Mouse (Mus musculus) heart, adult 11 months (tissue): ENCODE measurements around the gene Grik1.

Experiments used
- DNase-seq: peaks from one replicate; pipeline ENCODE4 v3.0.0; 2022

The Grik1 gene

GRCm38 (mm10) chr16:88290132-88290772, at the start of gene Grik1:
TSS of gene Grik1 (minus strand) at chr16:88290265.
- no peak for DNase-seq

- no peak for DNase-seq
These were observed 4.1 kb upstream of the Grik1 start for GRCm38 (mm10) chr16:88294209-88294608.

GRCm38 (mm10) chr16:88289421-88290081, 514 bp downstream of the Grik1 start:
- no peak for DNase-seq

- no peak for DNase-seq
These were observed 31.7 kb downstream of the Grik1 start for GRCm38 (mm10) chr16:88258407-88258806.

- no peak for DNase-seq
These were observed 33.0 kb downstream of the Grik1 start for GRCm38 (mm10) chr16:88257072-88257471.

- DNase-seq, result no peak
These were observed 34.0 kb downstream of the Grik1 start for GRCm38 (mm10) chr16:88256101-88256500.

GRCm38 (mm10) chr16:88252676-88253075, 37.4 kb downstream of the Grik1 start:
- no peak for DNase-seq

GRCm38 (mm10) chr16:88251049-88251448, 39.0 kb downstream of the Grik1 start:
- DNase-seq, result no peak

GRCm38 (mm10) chr16:88249825-88250224, 40.2 kb downstream of the Grik1 start:
- DNase-seq, result peak; percentile 44

- peak; percentile 69 for DNase-seq
These were observed 42.5 kb downstream of the Grik1 start for GRCm38 (mm10) chr16:88247586-88247985.

GRCm38 (mm10) chr16:88244658-88245057, 45.4 kb downstream of the Grik1 start:
- no peak for DNase-seq

GRCm38 (mm10) chr16:88225616-88226015, 64.4 kb downstream of the Grik1 start:
- no peak for DNase-seq

GRCm38 (mm10) chr16:88221932-88222331, 68.1 kb downstream of the Grik1 start:
- no peak for DNase-seq

GRCm38 (mm10) chr16:88212531-88212930, 77.5 kb downstream of the Grik1 start:
- DNase-seq, result no peak

- DNase-seq, result no peak
These were observed 78.2 kb downstream of the Grik1 start for GRCm38 (mm10) chr16:88211852-88212251.

GRCm38 (mm10) chr16:88204400-88204799, 85.7 kb downstream of the Grik1 start:
- no peak for DNase-seq

- no peak for DNase-seq
These were observed 86.1 kb downstream of the Grik1 start for GRCm38 (mm10) chr16:88203985-88204384.

GRCm38 (mm10) chr16:88187433-88188037, 102.5 kb downstream of the Grik1 start:
- no peak for DNase-seq

- DNase-seq, result no peak
These were observed 111.3 kb downstream of the Grik1 start for GRCm38 (mm10) chr16:88178813-88179212.

GRCm38 (mm10) chr16:88177364-88177763, 112.7 kb downstream of the Grik1 start:
- no peak for DNase-seq

GRCm38 (mm10) chr16:88174083-88174721, 115.9 kb downstream of the Grik1 start:
- DNase-seq, result no peak

- DNase-seq, result no peak
These were observed 123.5 kb downstream of the Grik1 start for GRCm38 (mm10) chr16:88166547-88166946.

GRCm38 (mm10) chr16:88142574-88142973, 147.5 kb downstream of the Grik1 start:
- DNase-seq, result no peak

- DNase-seq, result no peak
These were observed 147.9 kb downstream of the Grik1 start for GRCm38 (mm10) chr16:88142136-88142535.
